Mouse (Mus musculus) right cerebral cortex, postnatal 14 days (tissue): Measurements from ENCODE around the gene Car10.

Source experiments
- DNase-seq: peaks from one replicate; pipeline ENCODE4 v3.0.0; 2022

Gene Car10

GRCm38 (mm10) chr11:93502864-93503263 lies 405.0 kb downstream of the Car10 start:
- no peak for DNase-seq

GRCm38 (mm10) chr11:93503469-93503868 lies 405.6 kb downstream of the Car10 start:
- no peak for DNase-seq

GRCm38 (mm10) chr11:93509527-93510235 lies 411.9 kb downstream of the Car10 start:
- DNase-seq: no peak

GRCm38 (mm10) chr11:93512843-93513242 lies 415.0 kb downstream of the Car10 start:
- DNase-seq: no peak

GRCm38 (mm10) chr11:93514396-93514795 lies 416.6 kb downstream of the Car10 start:
- DNase-seq: no peak

GRCm38 (mm10) chr11:93515566-93515965 lies 417.7 kb downstream of the Car10 start:
- no peak for DNase-seq

- DNase-seq: no peak
Measured at GRCm38 (mm10) chr11:93516216-93516615, 418.4 kb downstream of the Car10 start.

GRCm38 (mm10) chr11:93516946-93517345 lies 419.1 kb downstream of the Car10 start:
- DNase-seq: no peak

- DNase-seq: no peak
Measured at GRCm38 (mm10) chr11:93522501-93522900, 424.7 kb downstream of the Car10 start.

GRCm38 (mm10) chr11:93525921-93526320 lies 428.1 kb downstream of the Car10 start:
- no peak for DNase-seq

- DNase-seq: peak; percentile 15
Measured at GRCm38 (mm10) chr11:93531029-93531680, 433.3 kb downstream of the Car10 start.

- no peak for DNase-seq
Measured at GRCm38 (mm10) chr11:93536244-93536643, 438.4 kb downstream of the Car10 start.

- no peak for DNase-seq
Measured at GRCm38 (mm10) chr11:93548904-93549303, 451.1 kb downstream of the Car10 start.

GRCm38 (mm10) chr11:93550908-93551307 lies 453.1 kb downstream of the Car10 start:
- peak; percentile 49 for DNase-seq

GRCm38 (mm10) chr11:93559118-93559517 lies 461.3 kb downstream of the Car10 start:
- no peak for DNase-seq

GRCm38 (mm10) chr11:93560570-93560969 lies 462.7 kb downstream of the Car10 start:
- no peak for DNase-seq

GRCm38 (mm10) chr11:93562330-93562865 lies 464.6 kb downstream of the Car10 start:
- no peak for DNase-seq

- DNase-seq: peak; percentile 24
Measured at GRCm38 (mm10) chr11:93565756-93566155, 467.9 kb downstream of the Car10 start.

GRCm38 (mm10) chr11:93571917-93572641 lies 474.3 kb downstream of the Car10 start:
- DNase-seq: no peak

- no peak for DNase-seq
Measured at GRCm38 (mm10) chr11:93577441-93577840, 479.6 kb downstream of the Car10 start.

GRCm38 (mm10) chr11:93579626-93580025 lies 481.8 kb downstream of the Car10 start:
- DNase-seq: no peak

GRCm38 (mm10) chr11:93581326-93581725 lies 483.5 kb downstream of the Car10 start:
- no peak for DNase-seq

GRCm38 (mm10) chr11:93587788-93588187 lies 490.0 kb downstream of the Car10 start:
- no peak for DNase-seq

- DNase-seq: no peak
Measured at GRCm38 (mm10) chr11:93590652-93591051, 492.8 kb downstream of the Car10 start.
